Mouse (Mus musculus) thymus, adult 2 months (tissue): ENCODE measurements around the gene H1foo.

Experiments
- CTCF ChIP-seq: fragments of 200-500 bp; IDR thresholded peaks from 2 replicates; pipeline ENCODE4 v1.5.1; 2012; ENCODE audit warnings: mild to moderate bottlenecking, control low read depth, low read length, moderate library complexity, borderline replicate concordance; ENCODE audit not compliant: control insufficient read depth, poor library complexity, insufficient read depth; ENCODE audit errors: extremely low read depth
- POLR2A ChIP-seq: fragments of 200-500 bp; IDR thresholded peaks from 2 replicates; pipeline ENCODE4 v1.6.1; 2012; ENCODE audit warnings: mild to moderate bottlenecking, low read length, control low read depth, moderate library complexity; ENCODE audit not compliant: control insufficient read depth, poor library complexity, insufficient read depth; ENCODE audit errors: extremely low read depth

DNA sequence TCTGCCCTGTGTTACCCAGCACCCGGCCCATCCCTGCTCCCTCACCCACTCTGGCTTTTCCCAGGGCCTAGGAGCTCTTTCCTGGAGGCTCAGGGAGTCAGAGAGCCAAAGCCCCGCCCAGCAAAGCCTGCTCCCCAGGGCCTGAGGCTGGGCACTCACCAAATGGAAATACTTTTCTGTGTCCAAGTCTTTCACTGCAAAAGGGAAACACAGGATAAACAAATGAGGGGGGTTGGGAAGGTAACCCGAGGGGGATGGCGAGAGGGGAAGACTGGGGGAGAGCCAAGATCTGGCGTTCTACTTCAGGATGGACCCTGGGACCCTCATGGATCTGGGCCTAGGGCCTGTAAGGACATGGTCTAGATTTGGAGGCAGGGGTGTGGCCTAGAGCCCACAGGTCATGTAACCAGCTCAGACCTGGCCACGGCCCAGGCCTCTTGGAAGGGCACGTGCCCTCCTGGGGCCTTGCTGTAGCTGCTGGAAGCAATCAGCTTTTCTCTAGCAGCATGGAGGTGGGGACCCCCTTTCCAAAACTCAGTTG is 14.5 kb downstream of the H1foo start:
- no peak for TF ChIP-seq CTCF
- no peak for TF ChIP-seq POLR2A
